Mouse (Mus musculus): ENCODE data around the gene Inafm2. TPM values are rescaled to one million over a fixed set of nuclear protein-coding genes. Genes with fewer than 3 reads are reported as not detected.

Inafm2 gene
- polyA plus RNA-seq, 1 experiment = 18.1 TPM

GRCm38 (mm10) chr2:118740341-118740740 lies 5.2 kb upstream of the Inafm2 start:
- Histone ChIP-seq H3K4me1 (ENCODE audit: control insufficient read depth, insufficient read depth, low read length) (peaks cover 5% of the 10 kb centered on the region; the same call in 1 of the 2 replicates), H3K4me3 (replicated peaks; ENCODE audit: extremely low read depth, low read depth, low read length) (no peak overlapping the region)
- no peak for DNase-seq
- TF ChIP-seq CTCF (IDR thresholded peaks at IDR 0.05; ENCODE audit: insufficient read depth, low read length) (no peak), POLR2A (IDR thresholded peaks at IDR 0.05; ENCODE audit: borderline replicate concordance, extremely low read depth, low read depth, low read length) (no peak)
- 41% methylated on average over 3 of the region's 3 CpGs for WGBS

- no peak for TF ChIP-seq POLR2A (IDR thresholded peaks at IDR 0.05; ENCODE audit: borderline replicate concordance, extremely low read depth, low read depth, low read length)
- TF ChIP-seq CTCF (IDR thresholded peaks at IDR 0.05; ENCODE audit: insufficient read depth, low read length) = no peak
- WGBS = 57% methylated on average over 9 of the region's 9 CpGs
- H3K4me1 ChIP-seq (ENCODE audit: control insufficient read depth, insufficient read depth, low read length) = peaks cover 5% of the 10 kb centered on the region; the same call in 1 of the 2 replicates
- no peak overlapping the region for H3K4me3 ChIP-seq (replicated peaks; ENCODE audit: extremely low read depth, low read depth, low read length)
- DNase-seq = no peak
Measured at GRCm38 (mm10) chr2:118741183-118741582, 4.4 kb upstream of the Inafm2 start.

GRCm38 (mm10) chr2:118743261-118743943 lies 2.2 kb upstream of the Inafm2 start:
- DNase-seq = peak; percentile 38
- TF ChIP-seq POLR2A (IDR thresholded peaks at IDR 0.05; ENCODE audit: borderline replicate concordance, extremely low read depth, low read depth, low read length) (no peak), CTCF (IDR thresholded peaks at IDR 0.05; ENCODE audit: insufficient read depth, low read length) (peak; percentile 37)
- 21% methylated on average over 8 of the region's 8 CpGs for WGBS

GRCm38 (mm10) chr2:118744621-118745020 lies 937 bp upstream of the Inafm2 start:
- WGBS = 36% methylated on average over 7 of the region's 7 CpGs
- no peak overlapping the region for H3K4me3 ChIP-seq (replicated peaks; ENCODE audit: extremely low read depth, low read depth, low read length)

More at GRCm38 (mm10) chr2:118743261-118743943, 2.2 kb upstream of the Inafm2 start:
- Histone ChIP-seq H3K4me1 (ENCODE audit: control insufficient read depth, insufficient read depth, low read length) (peaks cover 14% of the 10 kb centered on the region), H3K4me3 (replicated peaks; ENCODE audit: extremely low read depth, low read depth, low read length) (no peak overlapping the region)

GRCm38 (mm10) chr2:118745915-118746901 lies 650 bp downstream of the Inafm2 start:
- peak overlapping the region; percentile 91 for H3K4me3 ChIP-seq (replicated peaks; ENCODE audit: extremely low read depth, low read depth, low read length)
- TF ChIP-seq CTCF (IDR thresholded peaks at IDR 0.05; ENCODE audit: insufficient read depth, low read length) (no peak), POLR2A (IDR thresholded peaks at IDR 0.05; ENCODE audit: borderline replicate concordance, extremely low read depth, low read depth, low read length) (no peak)
- DNase-seq = peak; percentile 59
- H3K4me1 ChIP-seq (ENCODE audit: control insufficient read depth, insufficient read depth, low read length) = peaks cover 25% of the 10 kb centered on the region
- WGBS = 5% methylated on average over 110 of the region's 113 CpGs

More at GRCm38 (mm10) chr2:118744621-118745020, 937 bp upstream of the Inafm2 start:
- DNase-seq = no peak
- TF ChIP-seq CTCF (IDR thresholded peaks at IDR 0.05; ENCODE audit: insufficient read depth, low read length) (no peak), POLR2A (IDR thresholded peaks at IDR 0.05; ENCODE audit: borderline replicate concordance, extremely low read depth, low read depth, low read length) (no peak)
- H3K4me1 ChIP-seq (ENCODE audit: control insufficient read depth, insufficient read depth, low read length) = peaks cover 17% of the 10 kb centered on the region

- TF ChIP-seq CTCF (IDR thresholded peaks at IDR 0.05; ENCODE audit: insufficient read depth, low read length) = no peak
- no peak for TF ChIP-seq POLR2A (IDR thresholded peaks at IDR 0.05; ENCODE audit: borderline replicate concordance, extremely low read depth, low read depth, low read length)
- peak; percentile 45 for DNase-seq
- H3K4me3 ChIP-seq (replicated peaks; ENCODE audit: extremely low read depth, low read depth, low read length) = peak overlapping the region; percentile 91
- peaks cover 31% of the 10 kb centered on the region for H3K4me1 ChIP-seq (ENCODE audit: control insufficient read depth, insufficient read depth, low read length)
- 12% methylated on average over 10 of the region's 10 CpGs for WGBS
Measured at GRCm38 (mm10) chr2:118747301-118747960, 1.9 kb downstream of the Inafm2 start.

GRCm38 (mm10) chr2:118749341-118749884 lies 3.9 kb downstream of the Inafm2 start:
- DNase-seq = no peak
- TF ChIP-seq CTCF (IDR thresholded peaks at IDR 0.05; ENCODE audit: insufficient read depth, low read length) (no peak), POLR2A (IDR thresholded peaks at IDR 0.05; ENCODE audit: borderline replicate concordance, extremely low read depth, low read depth, low read length) (no peak)
- 66% methylated on average over 10 of the region's 10 CpGs for WGBS
- Histone ChIP-seq H3K4me1 (ENCODE audit: control insufficient read depth, insufficient read depth, low read length) (peaks cover 31% of the 10 kb centered on the region), H3K4me3 (replicated peaks; ENCODE audit: extremely low read depth, low read depth, low read length) (no peak overlapping the region)

- Histone ChIP-seq H3K4me1 (ENCODE audit: control insufficient read depth, insufficient read depth, low read length) (peaks cover 26% of the 10 kb centered on the region), H3K4me3 (replicated peaks; ENCODE audit: extremely low read depth, low read depth, low read length) (no peak overlapping the region)
- 56% methylated on average over 8 of the region's 8 CpGs for WGBS
- no peak for DNase-seq
- TF ChIP-seq CTCF (IDR thresholded peaks at IDR 0.05; ENCODE audit: insufficient read depth, low read length) (no peak), POLR2A (IDR thresholded peaks at IDR 0.05; ENCODE audit: borderline replicate concordance, extremely low read depth, low read depth, low read length) (no peak)
Measured at GRCm38 (mm10) chr2:118750476-118750875, 4.9 kb downstream of the Inafm2 start.
